ENCODE assay signal across 7 mouse cellular contexts in genomic region chr5:29293194-29293593, GRCm38 (mm10).
A peak's percentile ranks its signal among the peaks of the same experiment; 100 is the strongest.
DNase-seq lines count a peak whose midpoint lies in the region; ATAC-seq and TF ChIP-seq lines count a peak whose summit lies in the region.

No protein-coding gene starts in this region.

- TF ChIP-seq CTCF in liver, postnatal 0 days (IDR thresholded peaks at IDR 0.05; ENCODE audit: low read depth) = peak; percentile 88

- H3K4me2 ChIP-seq in embryonic facial prominence, embryonic 11.5 days (ENCODE audit: low read depth, low read length) = no peak overlapping the region
- no peak overlapping the region for H3K4me2 ChIP-seq in liver, postnatal 0 days (ENCODE audit: low read depth, low read length)

- DNase-seq in urinary bladder, postnatal 10 days (ENCODE audit: low spot score) = peak; percentile 26
- no peak for DNase-seq in urinary bladder, adult 2 months (ENCODE audit: low spot score)
- peak; percentile 62 for DNase-seq in adrenal gland, postnatal 25 days
- peak; percentile 80 for DNase-seq in embryonic facial prominence, embryonic 11.5 days (ENCODE audit: low spot score)
- DNase-seq in liver, postnatal 0 days = peak; percentile 67
- DNase-seq in right cerebral cortex, postnatal 36 days (ENCODE audit: low spot score in 2 of 2) = peak; percentile 12 to 13

- no peak for TF ChIP-seq EP300 in liver, postnatal 0 days (IDR thresholded peaks at IDR 0.05; ENCODE audit: low read depth)

- 19% methylated on average over 2 of the region's 2 CpGs for WGBS in embryonic facial prominence, embryonic 11.5 days
- 26% methylated on average over 2 of the region's 2 CpGs for WGBS in liver, postnatal 0 days (ENCODE audit: insufficient replicate concordance)

- H3K4me1 ChIP-seq in embryonic facial prominence, embryonic 11.5 days (ENCODE audit: control insufficient read depth, insufficient read depth, low read length) = no peaks in the 10 kb centered on the region
- no peaks in the 10 kb centered on the region for H3K4me1 ChIP-seq in liver, postnatal 0 days (ENCODE audit: insufficient read depth)

- H3K4me3 ChIP-seq in embryonic facial prominence, embryonic 11.5 days (ENCODE audit: low read depth, low read length) = no peak overlapping the region
- H3K4me3 ChIP-seq in liver, postnatal 0 days (ENCODE audit: low read depth, low read length) = no peak overlapping the region

- no peak overlapping the region for H3K9ac ChIP-seq in embryonic facial prominence, embryonic 11.5 days (replicated peaks; ENCODE audit: low read length)
- no peak overlapping the region for H3K9ac ChIP-seq in liver, postnatal 0 days (replicated peaks)

- no peaks in the 10 kb centered on the region for H3K27me3 ChIP-seq in embryonic facial prominence, embryonic 11.5 days (ENCODE audit: control insufficient read depth, insufficient read depth, low read length)
- no peaks in the 10 kb centered on the region for H3K27me3 ChIP-seq in liver, postnatal 0 days (ENCODE audit: insufficient read depth, low read length)

- no peaks in the 10 kb centered on the region for H3K36me3 ChIP-seq in embryonic facial prominence, embryonic 11.5 days (replicated peaks; ENCODE audit: control insufficient read depth, insufficient read depth, low read depth, low read length)
- H3K36me3 ChIP-seq in liver, postnatal 0 days (replicated peaks; ENCODE audit: insufficient read depth, low read length) = 0 out of 2 replicates have a peak, but pooled peaks cover 3% of the 10 kb centered on the region

- no peak for ATAC-seq in embryonic facial prominence, embryonic 11.5 days (replicated peaks; ENCODE audit: insufficient number of reproducible peaks, low FRiP score, low TSS enrichment, low read depth)
- peak; percentile 41 for ATAC-seq in inflammation-experienced regulatory T-cells, adult 6 months
- ATAC-seq in liver, postnatal 0 days = no peak

- H3K27ac ChIP-seq in embryonic facial prominence, embryonic 11.5 days (replicated peaks; ENCODE audit: low read depth, low read length) = no peak overlapping the region
- H3K27ac ChIP-seq in liver, postnatal 0 days (ENCODE audit: low read depth) = no peak overlapping the region

- H3K9me3 ChIP-seq in embryonic facial prominence, embryonic 11.5 days (replicated peaks; ENCODE audit: control insufficient read depth, low read length) = no peaks in the 10 kb centered on the region
- no peaks in the 10 kb centered on the region for H3K9me3 ChIP-seq in liver, postnatal 0 days (ENCODE audit: low read length)
